Mouse (Mus musculus): ENCODE data around the gene Hcn3. TPM values are rescaled to one million over a fixed set of nuclear protein-coding genes. Genes with fewer than 3 reads are reported as not detected.
A peak's percentile ranks its signal among the peaks of the same experiment; 100 is the strongest.

Gene Hcn3
- polyA plus RNA-seq, 1 experiment from 2014 or later, result 9.1 TPM

DNA sequence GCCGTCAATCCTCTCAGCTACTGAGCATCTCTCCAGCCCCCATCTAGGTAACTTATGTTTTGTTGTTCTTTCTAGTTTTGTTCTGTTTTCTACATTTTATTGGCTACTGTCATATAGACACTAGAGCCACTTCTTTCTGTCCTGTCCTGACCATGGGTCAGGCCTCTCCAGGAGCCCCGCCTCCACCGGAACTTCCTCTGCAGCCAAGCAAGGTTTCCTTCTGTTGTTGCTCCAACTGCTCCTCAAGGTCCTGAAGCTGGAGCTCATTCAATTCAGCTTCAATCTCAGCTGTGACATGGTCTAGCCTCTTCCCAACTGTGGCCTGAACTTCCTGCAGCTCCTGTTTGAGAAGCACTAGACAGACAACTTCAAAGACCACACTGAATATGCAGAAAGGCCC, 30.1 kb downstream of the Hcn3 start:
- DNase-seq (ENCODE audit: low spot score), result no peak
- peaks cover 12% of the 10 kb centered on the region for H3K4me1 ChIP-seq (replicated peaks)
- WGBS, result 92% methylated on average over 3 of the region's 3 CpGs

GRCm38 (mm10) chr3:89125981-89126380, 34.0 kb downstream of the Hcn3 start:
- Histone ChIP-seq H3K27ac (no peak overlapping the region), H3K9me3 (no peaks in the 10 kb centered on the region), H3K36me3 (no peaks in the 10 kb centered on the region), H3K27me3 (ENCODE audit: insufficient read depth, poor library complexity, severe bottlenecking) (0 out of 2 replicates have a peak, but pooled peaks cover 2% of the 10 kb centered on the region), H3K4me3 (no peak overlapping the region), H3K4me1 (replicated peaks) (0 out of 2 replicates have a peak, but pooled peaks cover 3% of the 10 kb centered on the region)
- no peak for DNase-seq (ENCODE audit: low spot score)
- 91% methylated on average over 3 of the region's 3 CpGs for WGBS

More for the DNA sequence above, 30.1 kb downstream of the Hcn3 start:
- no peak overlapping the region for H3K4me3 ChIP-seq
- peaks cover 22% of the 10 kb centered on the region; the same call in 1 of the 2 replicates for H3K27me3 ChIP-seq (ENCODE audit: insufficient read depth, poor library complexity, severe bottlenecking)
- no peak overlapping the region for H3K27ac ChIP-seq
- no peaks in the 10 kb centered on the region for H3K9me3 ChIP-seq
- no peaks in the 10 kb centered on the region for H3K36me3 ChIP-seq

DNA sequence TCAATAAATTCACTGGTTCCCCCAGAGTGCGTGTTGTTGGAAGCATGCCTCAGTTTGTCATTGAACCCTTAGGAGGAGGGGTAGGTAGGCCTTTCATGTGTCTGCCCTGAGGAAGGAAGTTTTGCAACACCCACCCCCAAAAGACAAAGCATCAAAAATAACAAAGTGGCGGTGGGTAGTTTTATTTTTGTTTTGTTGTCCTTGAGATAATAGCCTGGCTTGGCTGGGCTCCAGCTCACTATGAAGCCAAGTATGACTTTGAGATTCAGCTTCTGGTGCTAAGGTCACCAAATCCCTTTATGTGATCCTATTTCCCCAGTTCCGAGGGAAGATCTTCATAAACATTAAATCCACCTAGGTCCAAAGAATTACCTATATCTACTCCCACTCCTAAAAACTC, 35.8 kb downstream of the Hcn3 start:
- Histone ChIP-seq H3K4me3 (no peak overlapping the region), H3K27me3 (ENCODE audit: insufficient read depth, poor library complexity, severe bottlenecking) (no peaks in the 10 kb centered on the region), H3K36me3 (no peaks in the 10 kb centered on the region), H3K4me1 (replicated peaks) (0 out of 2 replicates have a peak, but pooled peaks cover 3% of the 10 kb centered on the region), H3K27ac (no peak overlapping the region), H3K9me3 (no peaks in the 10 kb centered on the region)
- WGBS, result 90% methylated on average over 3 of the region's 3 CpGs
- DNase-seq (ENCODE audit: low spot score), result no peak

GRCm38 (mm10) chr3:89123313-89123712, 36.7 kb downstream of the Hcn3 start:
- Histone ChIP-seq H3K4me3 (no peak overlapping the region), H3K27ac (no peak overlapping the region), H3K36me3 (no peaks in the 10 kb centered on the region), H3K27me3 (ENCODE audit: insufficient read depth, poor library complexity, severe bottlenecking) (no peaks in the 10 kb centered on the region), H3K9me3 (no peaks in the 10 kb centered on the region), H3K4me1 (replicated peaks) (no peaks in the 10 kb centered on the region)
- DNase-seq (ENCODE audit: low spot score), result no peak
- WGBS, result 82% methylated on average over 2 of the region's 2 CpGs

DNA sequence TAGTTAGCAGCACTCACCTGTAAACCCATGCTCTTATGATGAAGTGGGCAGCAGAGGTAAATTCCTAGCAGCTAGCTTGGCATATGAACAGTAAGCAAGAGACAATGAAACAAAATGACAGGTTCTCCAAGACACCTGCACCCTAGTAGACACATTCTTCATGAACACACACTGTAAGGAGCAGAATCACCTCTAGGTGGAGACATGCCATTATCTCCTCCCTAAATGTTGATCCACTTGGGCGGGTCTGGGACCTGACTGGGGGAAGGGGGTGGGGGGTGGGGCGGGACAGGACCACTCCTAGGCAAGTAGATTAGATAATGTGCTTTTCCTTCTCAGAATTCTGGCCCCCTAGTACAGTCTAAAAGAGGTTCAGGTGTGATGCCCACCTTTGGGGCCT, 44.5 kb downstream of the Hcn3 start:
- no peaks in the 10 kb centered on the region for H3K4me1 ChIP-seq (replicated peaks)
- no peaks in the 10 kb centered on the region for H3K27me3 ChIP-seq (ENCODE audit: insufficient read depth, poor library complexity, severe bottlenecking)
- H3K4me3 ChIP-seq, result no peak overlapping the region
- no peak for DNase-seq (ENCODE audit: low spot score)
- H3K9me3 ChIP-seq, result peaks cover 4% of the 10 kb centered on the region; the same call in 1 of the 2 replicates
- 11% methylated on average over 2 of the region's 2 CpGs for WGBS
- no peaks in the 10 kb centered on the region for H3K36me3 ChIP-seq
- H3K27ac ChIP-seq, result no peak overlapping the region

GRCm38 (mm10) chr3:89113058-89113457, 46.9 kb downstream of the Hcn3 start:
- Histone ChIP-seq H3K27me3 (ENCODE audit: insufficient read depth, poor library complexity, severe bottlenecking) (no peaks in the 10 kb centered on the region), H3K4me3 (no peak overlapping the region), H3K9me3 (peaks cover 4% of the 10 kb centered on the region; the same call in 1 of the 2 replicates), H3K4me1 (replicated peaks) (no peaks in the 10 kb centered on the region), H3K27ac (no peak overlapping the region), H3K36me3 (no peaks in the 10 kb centered on the region)
- 91% methylated on average over 4 of the region's 4 CpGs for WGBS
- no peak for DNase-seq (ENCODE audit: low spot score)

DNA sequence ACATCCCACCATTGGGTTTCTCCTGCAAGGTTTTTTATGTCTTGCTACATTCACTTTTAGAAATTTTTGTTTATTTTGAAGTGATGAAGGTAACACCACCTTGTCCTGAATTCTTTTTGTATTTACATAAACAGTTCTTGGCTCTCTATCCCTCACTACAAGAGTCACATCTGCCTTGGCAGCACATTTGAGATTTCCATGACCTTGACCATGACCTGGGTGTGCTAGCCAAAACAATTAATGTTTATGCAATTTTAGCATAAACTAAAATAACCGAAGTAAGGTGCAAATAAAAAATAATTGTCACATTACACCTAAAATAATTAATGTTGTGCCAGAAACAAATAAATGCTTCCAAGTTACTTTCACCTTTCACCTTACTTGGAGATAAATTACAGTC, 51.9 kb downstream of the Hcn3 start:
- no peaks in the 10 kb centered on the region for H3K27me3 ChIP-seq (ENCODE audit: insufficient read depth, poor library complexity, severe bottlenecking)
- no peak overlapping the region for H3K27ac ChIP-seq
- 77% methylated on average over 1 of the region's 1 CpGs for WGBS
- no peak for DNase-seq (ENCODE audit: low spot score)
- no peak overlapping the region for H3K4me3 ChIP-seq
- no peaks in the 10 kb centered on the region for H3K36me3 ChIP-seq
- no peaks in the 10 kb centered on the region for H3K4me1 ChIP-seq (replicated peaks)
- no peaks in the 10 kb centered on the region for H3K9me3 ChIP-seq

GRCm38 (mm10) chr3:89107545-89107944, 52.5 kb downstream of the Hcn3 start:
- no peaks in the 10 kb centered on the region for H3K27me3 ChIP-seq (ENCODE audit: insufficient read depth, poor library complexity, severe bottlenecking)
- no peak overlapping the region for H3K27ac ChIP-seq
- no peak overlapping the region for H3K4me3 ChIP-seq
- H3K4me1 ChIP-seq (replicated peaks), result peaks cover 4% of the 10 kb centered on the region
- H3K9me3 ChIP-seq, result no peaks in the 10 kb centered on the region
- WGBS, result 78% methylated on average over 3 of the region's 3 CpGs
- DNase-seq (ENCODE audit: low spot score), result no peak
- H3K36me3 ChIP-seq, result no peaks in the 10 kb centered on the region

DNA sequence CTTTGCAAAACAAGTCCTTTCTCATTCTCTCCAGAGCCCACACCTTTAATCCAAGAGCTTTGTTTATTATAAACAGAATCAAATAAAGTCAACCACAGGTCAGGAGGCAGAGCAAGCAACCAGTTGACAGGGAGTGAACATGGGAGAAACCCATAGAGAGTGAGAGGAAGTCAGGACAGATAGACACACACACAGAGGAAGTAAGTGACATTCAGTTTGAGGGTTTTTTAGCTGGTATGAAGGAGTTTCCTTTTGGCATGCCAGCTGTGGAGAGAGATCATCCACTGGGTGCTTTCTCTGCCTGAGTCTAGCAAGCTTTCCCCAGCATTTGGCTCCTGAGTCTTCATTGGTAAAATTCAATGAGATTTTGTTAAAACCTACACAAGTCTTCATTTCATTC, 53.1 kb downstream of the Hcn3 start:
- no peaks in the 10 kb centered on the region for H3K27me3 ChIP-seq (ENCODE audit: insufficient read depth, poor library complexity, severe bottlenecking)
- H3K4me3 ChIP-seq, result no peak overlapping the region
- no peak overlapping the region for H3K27ac ChIP-seq
- peaks cover 10% of the 10 kb centered on the region for H3K4me1 ChIP-seq (replicated peaks)
- H3K36me3 ChIP-seq, result no peaks in the 10 kb centered on the region
- H3K9me3 ChIP-seq, result no peaks in the 10 kb centered on the region
- DNase-seq (ENCODE audit: low spot score), result no peak

GRCm38 (mm10) chr3:89103291-89103595, 56.8 kb downstream of the Hcn3 start:
- DNase-seq (ENCODE audit: low spot score), result no peak
- H3K27ac ChIP-seq, result no peak overlapping the region
- H3K9me3 ChIP-seq, result no peaks in the 10 kb centered on the region
- WGBS, result 82% methylated on average over 4 of the region's 4 CpGs
- H3K36me3 ChIP-seq, result peaks cover 22% of the 10 kb centered on the region
- H3K4me1 ChIP-seq (replicated peaks), result peaks cover 40% of the 10 kb centered on the region
- H3K27me3 ChIP-seq (ENCODE audit: insufficient read depth, poor library complexity, severe bottlenecking), result no peaks in the 10 kb centered on the region
- no peak overlapping the region for H3K4me3 ChIP-seq

GRCm38 (mm10) chr3:89102495-89103290, 57.3 kb downstream of the Hcn3 start:
- Histone ChIP-seq H3K27ac (peak overlapping the region; percentile 91), H3K4me1 (replicated peaks) (peaks cover 41% of the 10 kb centered on the region), H3K27me3 (ENCODE audit: insufficient read depth, poor library complexity, severe bottlenecking) (no peaks in the 10 kb centered on the region), H3K4me3 (peak overlapping the region; percentile 88), H3K9me3 (no peaks in the 10 kb centered on the region), H3K36me3 (peaks cover 28% of the 10 kb centered on the region)
- 69% methylated on average over 12 of the region's 12 CpGs for WGBS
- DNase-seq (ENCODE audit: low spot score), result no peak

GRCm38 (mm10) chr3:89101812-89102494, 58.0 kb downstream of the Hcn3 start, which contains the start of gene Fdps:
Fdps (minus strand) TSS chr3:89101959.
- Histone ChIP-seq H3K27ac (peak within 1 kb of the TSS; percentile 91), H3K4me1 (replicated peaks) (peaks cover 41% of the 10 kb centered on the region), H3K9me3 (no peaks in the 10 kb centered on the region), H3K27me3 (ENCODE audit: insufficient read depth, poor library complexity, severe bottlenecking) (no peaks in the 10 kb centered on the region), H3K36me3 (peaks cover 35% of the 10 kb centered on the region), H3K4me3 (peak within 1 kb of the TSS; percentile 88)
- under 1% methylated on average over 26 of the region's 26 CpGs for WGBS
- DNase-seq (ENCODE audit: low spot score), result peak; percentile 95

DNA sequence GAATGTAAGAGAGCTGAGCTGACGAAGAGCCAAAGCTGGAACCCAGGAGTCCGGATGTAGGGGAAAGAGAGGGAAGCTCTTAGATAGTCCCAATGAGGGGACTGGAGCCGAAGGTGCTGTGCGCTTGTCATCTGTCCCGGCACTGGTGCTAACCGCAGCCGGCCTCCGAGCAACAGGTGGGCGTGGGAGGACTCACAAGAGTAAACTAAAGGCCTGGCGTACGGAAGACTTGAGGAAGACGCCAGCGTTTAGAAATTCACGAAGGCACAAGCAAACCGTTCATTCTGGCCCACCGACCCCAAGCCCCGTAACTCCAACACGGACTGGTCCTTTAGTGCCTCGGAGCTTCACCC, 58.6 kb downstream of the Hcn3 start:
- no peak for DNase-seq (ENCODE audit: low spot score)
- under 1% methylated on average over 19 of the region's 19 CpGs for WGBS
- Histone ChIP-seq H3K4me1 (replicated peaks) (peaks cover 41% of the 10 kb centered on the region), H3K27me3 (ENCODE audit: insufficient read depth, poor library complexity, severe bottlenecking) (no peaks in the 10 kb centered on the region), H3K27ac (peak overlapping the region; percentile 91), H3K9me3 (no peaks in the 10 kb centered on the region), H3K4me3 (peak overlapping the region; percentile 88), H3K36me3 (peaks cover 40% of the 10 kb centered on the region)

Data from hindbrain, embryonic 10.5 days (tissue).